In genomic region chr11:53871786-53872507, GRCm38 (mm10) we compare ENCODE assay signal across 20 mouse cellular contexts. TPM values are rescaled to one million over a fixed set of nuclear protein-coding genes. Genes with fewer than 3 reads are reported as not detected.
DNase-seq lines count a peak whose midpoint lies in the region; ATAC-seq and TF ChIP-seq lines count a peak whose summit lies in the region.
"Had no signal": no experiment of that assay in that cellular context is flagged by ENCODE, and none has a peak within 500 bp of the region (broad histone marks: within the 10 kb centered on the region; RNA-seq: fewer than 3 reads in every experiment).

No protein-coding gene starts in this region.

- H3K4me1 ChIP-seq in heart, embryonic 12.5 days (replicated peaks) = peaks cover 18% of the 10 kb centered on the region
- H3K4me1 ChIP-seq in lung, postnatal 0 days (ENCODE audit: insufficient read depth, low read depth, low read length) = no peaks in the 10 kb centered on the region
- H3K4me1 ChIP-seq in stomach, embryonic 16.5 days (ENCODE audit: control insufficient read depth, insufficient read depth, low read length) = no peaks in the 10 kb centered on the region
- H3K4me1 ChIP-seq: limb, embryonic 13.5 days; midbrain, embryonic 13.5 days had no signal

- no peak overlapping the region for H3K4me2 ChIP-seq in heart, embryonic 12.5 days
- no peak overlapping the region for H3K4me2 ChIP-seq in lung, postnatal 0 days (replicated peaks; ENCODE audit: low read depth, low read length)
- H3K4me2 ChIP-seq in stomach, embryonic 16.5 days (ENCODE audit: low read depth, low read length) = no peak overlapping the region
- H3K4me2 ChIP-seq: heart, embryonic 11.5 days; limb, embryonic 13.5 days; midbrain, embryonic 13.5 days had no signal

- no peak overlapping the region for H3K9ac ChIP-seq in heart, embryonic 12.5 days
- H3K9ac ChIP-seq in lung, postnatal 0 days (replicated peaks; ENCODE audit: low read depth) = no peak overlapping the region
- no peak overlapping the region for H3K9ac ChIP-seq in stomach, embryonic 16.5 days (ENCODE audit: low read length)
- H3K9ac ChIP-seq: limb, embryonic 13.5 days; midbrain, embryonic 13.5 days had no signal

- peaks cover 21% of the 10 kb centered on the region for H3K36me3 ChIP-seq in heart, embryonic 12.5 days
- no peaks in the 10 kb centered on the region for H3K36me3 ChIP-seq in lung, postnatal 0 days (ENCODE audit: insufficient read depth, low read length)
- no peaks in the 10 kb centered on the region for H3K36me3 ChIP-seq in stomach, embryonic 16.5 days (ENCODE audit: control insufficient read depth, insufficient read depth, low read length)

- TF ChIP-seq CTCF in lung, postnatal 0 days (IDR thresholded peaks at IDR 0.05) = no peak

- DNase-seq in heart, adult 8-10 months (ENCODE audit: low spot score) = no peak
- no peak for DNase-seq in lung, postnatal 0 days (ENCODE audit: low spot score)
- DNase-seq in lung, postnatal 25 days (ENCODE audit: low spot score) = no peak
- peak; percentile 39 for DNase-seq in R1 (ENCODE audit: low read depth, low spot score)
- DNase-seq in left cerebral cortex, postnatal 14 days (ENCODE audit: low spot score in 2 of 2) = no peak
- DNase-seq: cerebellum, adult 11-12 months; cerebellum, postnatal 36 days; gastrocnemius, postnatal 14 days; lung, adult 18-20 months; right cerebral cortex, postnatal 14 days; thymus, postnatal 14 days had no signal

- no peak overlapping the region for H3K4me3 ChIP-seq in heart, embryonic 12.5 days
- H3K4me3 ChIP-seq in lung, postnatal 0 days (ENCODE audit: low read depth, low read length) = no peak overlapping the region
- H3K4me3 ChIP-seq in stomach, embryonic 16.5 days (replicated peaks; ENCODE audit: low read length) = no peak overlapping the region
- H3K4me3 ChIP-seq: limb, embryonic 13.5 days; midbrain, embryonic 13.5 days had no signal

- WGBS in heart, embryonic 12.5 days = 85% methylated on average over 2 of the region's 2 CpGs
- 77% methylated on average over 2 of the region's 2 CpGs for WGBS in lung, postnatal 0 days
- 89% methylated on average over 2 of the region's 2 CpGs for WGBS in stomach, embryonic 16.5 days

- no peak for ATAC-seq in heart, embryonic 12.5 days (ENCODE audit: insufficient number of reproducible peaks, low FRiP score)
- ATAC-seq in lung, postnatal 0 days = no peak
- ATAC-seq in stomach, embryonic 16.5 days (ENCODE audit: insufficient read depth, low FRiP score) = no peak
- ATAC-seq: midbrain, embryonic 13.5 days; Patski had no signal

- H3K9me3 ChIP-seq in heart, embryonic 12.5 days (replicated peaks) = no peaks in the 10 kb centered on the region
- H3K9me3 ChIP-seq in lung, postnatal 0 days (ENCODE audit: low read length) = no peaks in the 10 kb centered on the region
- no peaks in the 10 kb centered on the region for H3K9me3 ChIP-seq in stomach, embryonic 16.5 days (replicated peaks; ENCODE audit: control insufficient read depth, low read length)
- H3K9me3 ChIP-seq: limb, embryonic 13.5 days; midbrain, embryonic 13.5 days had no signal

- no peak for TF ChIP-seq EP300 in lung, postnatal 0 days (IDR thresholded peaks at IDR 0.05)

- intact Hi-C loops in left cerebral cortex, postnatal 14 days (cut with DNase I) = no loop called here

- H3K27me3 ChIP-seq in heart, embryonic 12.5 days (replicated peaks) = no peaks in the 10 kb centered on the region
- no peaks in the 10 kb centered on the region for H3K27me3 ChIP-seq in lung, postnatal 0 days (replicated peaks; ENCODE audit: insufficient read depth, low read length)
- no peaks in the 10 kb centered on the region for H3K27me3 ChIP-seq in stomach, embryonic 16.5 days (ENCODE audit: control insufficient read depth, insufficient read depth, low read length)
- H3K27me3 ChIP-seq: limb, embryonic 13.5 days; midbrain, embryonic 13.5 days; Patski had no signal

- H3K27ac ChIP-seq in heart, embryonic 12.5 days (ENCODE audit: poor library complexity, severe bottlenecking) = 0 out of 2 replicates have a peak overlapping the region, but pooled peaks have one; percentile 4
- 0 out of 2 replicates have a peak overlapping the region, but pooled peaks have one; percentile 6 for H3K27ac ChIP-seq in lung, postnatal 0 days (ENCODE audit: low read length)
- 0 out of 2 replicates have a peak overlapping the region, but pooled peaks have one; percentile 22 for H3K27ac ChIP-seq in stomach, embryonic 16.5 days (ENCODE audit: low read length)
- H3K27ac ChIP-seq: limb, embryonic 13.5 days; macrophage; midbrain, embryonic 13.5 days had no signal

RNA-seq across cellular contexts. Expression of gene Gm12216, which starts 12.9 kb away (rescaled TPM):
- polyA plus RNA-seq in heart, embryonic 12.5 days (2016; fragmentation: Nextera tagmentation; extraction: Ambion mirVana) = 0.19 and 0.27 TPM in 2 replicates
- 1 to 10 TPM; 1.2 to 3.0 (median 2.1) TPM for total RNA-seq in heart, adult 8-10 months (2022)
- 3.4 and 5.4 TPM in 2 replicates for polyA plus RNA-seq in lung, postnatal 0 days (2015; fragmentation: Nextera tagmentation; extraction: Ambion mirVana)
- polyA plus RNA-seq in stomach, embryonic 16.5 days (2015; fragmentation: Nextera tagmentation; extraction: Ambion mirVana) = 2.0 and 2.4 TPM in 2 replicates
- total RNA-seq in left cerebral cortex, postnatal 14 days (2021) = 1 to 10 TPM; 2.0 to 3.1 TPM
- polyA plus RNA-seq: embryonic facial prominence, embryonic 11.5 days; heart, embryonic 11.5 days; hindbrain, embryonic 11.5 days had no signal

RNA-seq across cellular contexts. Expression of gene Slc22a5, which starts 19.5 kb away (rescaled TPM):
- polyA plus RNA-seq in heart, embryonic 12.5 days (2016; fragmentation: Nextera tagmentation; extraction: Ambion mirVana) = 8.9 and 9.6 TPM in 2 replicates
- 10 to 100 TPM; 19.8 to 26.2 (median 23.5) TPM for total RNA-seq in heart, adult 8-10 months (2022)
- 7.3 and 9.5 TPM in 2 replicates for polyA plus RNA-seq in lung, postnatal 0 days (2015; fragmentation: Nextera tagmentation; extraction: Ambion mirVana)
- 9.4 and 10.7 TPM in 2 replicates for polyA plus RNA-seq in stomach, embryonic 16.5 days (2015; fragmentation: Nextera tagmentation; extraction: Ambion mirVana)
- 10 to 100 TPM in 1 of 2 experiments, 1 to 10 TPM in 1; 9.4 to 10.9 TPM for total RNA-seq in left cerebral cortex, postnatal 14 days (2021)
